Mouse (Mus musculus): ENCODE measurements around the gene Slc39a11. TPM values are rescaled to one million over a fixed set of nuclear protein-coding genes. Genes with fewer than 3 reads are reported as not detected.

Slc39a11 gene
- polyA plus RNA-seq (2014; fragmentation: Nextera tagmentation; extraction: Ambion mirVana), result 17.7 and 17.8 TPM in 2 replicates

- peak; percentile 87 for ATAC-seq (ENCODE audit: low FRiP score)
- WGBS, result under 1% methylated on average over 75 of the region's 91 CpGs
- H3K4me1 ChIP-seq (ENCODE audit: control insufficient read depth, insufficient read depth, low read length), result peaks cover 13% of the 10 kb centered on the region; the same call in 1 of the 2 replicates
- peaks cover 11% of the 10 kb centered on the region for H3K36me3 ChIP-seq (ENCODE audit: control insufficient read depth, insufficient read depth, low read length)
- H3K4me3 ChIP-seq (ENCODE audit: low read depth, low read length), result peak within 1 kb of the TSS; percentile 94
- no peaks in the 10 kb centered on the region for H3K9me3 ChIP-seq (ENCODE audit: control insufficient read depth, low read length)
- DNase-seq (ENCODE audit: low spot score, missing footprints), result peak; percentile 97
- peak within 1 kb of the TSS; percentile 87 for H3K27ac ChIP-seq (ENCODE audit: low read depth, low read length)
- H3K27me3 ChIP-seq (ENCODE audit: control insufficient read depth, insufficient read depth, low read length), result no peaks in the 10 kb centered on the region; the same call in 1 of the 2 replicates
- H3K9ac ChIP-seq (ENCODE audit: low read length), result peak within 1 kb of the TSS; percentile 96
- H3K4me2 ChIP-seq, result peak within 1 kb of the TSS; percentile 69
These were observed at the start of gene Slc39a11 for GRCm38 (mm10) chr11:113649353-113650210. Gene Slc39a11 (minus strand): TSS chr11:113650079.

- Histone ChIP-seq H3K4me3 (ENCODE audit: low read depth, low read length) (no peak overlapping the region), H3K27me3 (ENCODE audit: control insufficient read depth, insufficient read depth, low read length) (no peaks in the 10 kb centered on the region), H3K9me3 (ENCODE audit: control insufficient read depth, low read length) (no peaks in the 10 kb centered on the region), H3K36me3 (ENCODE audit: control insufficient read depth, insufficient read depth, low read length) (peaks cover 11% of the 10 kb centered on the region; the same call in 1 of the 2 replicates), H3K4me2 (no peak overlapping the region), H3K27ac (ENCODE audit: low read depth, low read length) (no peak overlapping the region), H3K4me1 (ENCODE audit: control insufficient read depth, insufficient read depth, low read length) (peaks cover 6% of the 10 kb centered on the region), H3K9ac (ENCODE audit: low read length) (no peak overlapping the region)
- ATAC-seq (ENCODE audit: low FRiP score), result no peak
- WGBS, result 92% methylated on average over 7 of the region's 7 CpGs
- no peak for DNase-seq (ENCODE audit: low spot score, missing footprints)
These were observed 49.8 kb upstream of the Slc39a11 start for GRCm38 (mm10) chr11:113699643-113700042.

GRCm38 (mm10) chr11:113698013-113698545 is 48.2 kb upstream of the Slc39a11 start:
- no peaks in the 10 kb centered on the region for H3K27me3 ChIP-seq (ENCODE audit: control insufficient read depth, insufficient read depth, low read length)
- 68% methylated on average over 12 of the region's 12 CpGs for WGBS
- H3K36me3 ChIP-seq (ENCODE audit: control insufficient read depth, insufficient read depth, low read length), result peaks cover 11% of the 10 kb centered on the region; the same call in 1 of the 2 replicates
- no peak overlapping the region for H3K27ac ChIP-seq (ENCODE audit: low read depth, low read length)
- H3K4me1 ChIP-seq (ENCODE audit: control insufficient read depth, insufficient read depth, low read length), result peaks cover 6% of the 10 kb centered on the region
- no peak overlapping the region for H3K4me2 ChIP-seq
- no peaks in the 10 kb centered on the region for H3K9me3 ChIP-seq (ENCODE audit: control insufficient read depth, low read length)
- DNase-seq (ENCODE audit: low spot score, missing footprints), result no peak
- ATAC-seq (ENCODE audit: low FRiP score), result no peak
- H3K9ac ChIP-seq (ENCODE audit: low read length), result no peak overlapping the region
- no peak overlapping the region for H3K4me3 ChIP-seq (ENCODE audit: low read depth, low read length)

GRCm38 (mm10) chr11:113697571-113697970 is 47.7 kb upstream of the Slc39a11 start:
- peaks cover 6% of the 10 kb centered on the region for H3K4me1 ChIP-seq (ENCODE audit: control insufficient read depth, insufficient read depth, low read length)
- H3K27me3 ChIP-seq (ENCODE audit: control insufficient read depth, insufficient read depth, low read length), result no peaks in the 10 kb centered on the region
- ATAC-seq (ENCODE audit: low FRiP score) (no peak), DNase-seq (ENCODE audit: low spot score, missing footprints) (no peak)
- H3K4me3 ChIP-seq (ENCODE audit: low read depth, low read length), result no peak overlapping the region
- 28% methylated on average over 5 of the region's 5 CpGs for WGBS
- no peak overlapping the region for H3K4me2 ChIP-seq
- no peak overlapping the region for H3K9ac ChIP-seq (ENCODE audit: low read length)
- no peak overlapping the region for H3K27ac ChIP-seq (ENCODE audit: low read depth, low read length)
- H3K36me3 ChIP-seq (ENCODE audit: control insufficient read depth, insufficient read depth, low read length), result peaks cover 11% of the 10 kb centered on the region; the same call in 1 of the 2 replicates
- no peaks in the 10 kb centered on the region for H3K9me3 ChIP-seq (ENCODE audit: control insufficient read depth, low read length)

- Histone ChIP-seq H3K4me1 (ENCODE audit: control insufficient read depth, insufficient read depth, low read length) (peaks cover 2% of the 10 kb centered on the region), H3K27ac (ENCODE audit: low read depth, low read length) (no peak overlapping the region), H3K4me2 (no peak overlapping the region), H3K9me3 (ENCODE audit: control insufficient read depth, low read length) (no peaks in the 10 kb centered on the region), H3K36me3 (ENCODE audit: control insufficient read depth, insufficient read depth, low read length) (peaks cover 18% of the 10 kb centered on the region; the same call in 1 of the 2 replicates), H3K9ac (ENCODE audit: low read length) (no peak overlapping the region), H3K4me3 (ENCODE audit: low read depth, low read length) (no peak overlapping the region), H3K27me3 (ENCODE audit: control insufficient read depth, insufficient read depth, low read length) (no peaks in the 10 kb centered on the region)
- DNase-seq (ENCODE audit: low spot score, missing footprints) (no peak), ATAC-seq (ENCODE audit: low FRiP score) (no peak)
- 66% methylated on average over 3 of the region's 3 CpGs for WGBS
These were observed 42.0 kb upstream of the Slc39a11 start for GRCm38 (mm10) chr11:113691851-113692250.

GRCm38 (mm10) chr11:113691318-113691717 is 41.4 kb upstream of the Slc39a11 start:
- Histone ChIP-seq H3K27ac (ENCODE audit: low read depth, low read length) (no peak overlapping the region), H3K4me3 (ENCODE audit: low read depth, low read length) (no peak overlapping the region), H3K36me3 (ENCODE audit: control insufficient read depth, insufficient read depth, low read length) (peaks cover 18% of the 10 kb centered on the region; the same call in 1 of the 2 replicates), H3K4me2 (no peak overlapping the region), H3K9ac (ENCODE audit: low read length) (no peak overlapping the region), H3K9me3 (ENCODE audit: control insufficient read depth, low read length) (no peaks in the 10 kb centered on the region), H3K27me3 (ENCODE audit: control insufficient read depth, insufficient read depth, low read length) (no peaks in the 10 kb centered on the region), H3K4me1 (ENCODE audit: control insufficient read depth, insufficient read depth, low read length) (peaks cover 7% of the 10 kb centered on the region)
- ATAC-seq (ENCODE audit: low FRiP score) (no peak), DNase-seq (ENCODE audit: low spot score, missing footprints) (no peak)
- WGBS, result 85% methylated on average over 5 of the region's 5 CpGs

- H3K27ac ChIP-seq (ENCODE audit: low read depth, low read length), result no peak overlapping the region
- ATAC-seq (ENCODE audit: low FRiP score) (no peak), DNase-seq (ENCODE audit: low spot score, missing footprints) (no peak)
- H3K9me3 ChIP-seq (ENCODE audit: control insufficient read depth, low read length), result no peaks in the 10 kb centered on the region
- no peak overlapping the region for H3K4me3 ChIP-seq (ENCODE audit: low read depth, low read length)
- no peaks in the 10 kb centered on the region for H3K27me3 ChIP-seq (ENCODE audit: control insufficient read depth, insufficient read depth, low read length)
- H3K36me3 ChIP-seq (ENCODE audit: control insufficient read depth, insufficient read depth, low read length), result peaks cover 17% of the 10 kb centered on the region; the same call in 1 of the 2 replicates
- H3K9ac ChIP-seq (ENCODE audit: low read length), result no peak overlapping the region
- 93% methylated on average over 12 of the region's 12 CpGs for WGBS
- no peak overlapping the region for H3K4me2 ChIP-seq
- H3K4me1 ChIP-seq (ENCODE audit: control insufficient read depth, insufficient read depth, low read length), result peaks cover 9% of the 10 kb centered on the region
These were observed 40.6 kb upstream of the Slc39a11 start for GRCm38 (mm10) chr11:113690506-113690905.

GRCm38 (mm10) chr11:113687031-113687430 is 37.2 kb upstream of the Slc39a11 start:
- DNase-seq (ENCODE audit: low spot score, missing footprints) (peak; percentile 85), ATAC-seq (ENCODE audit: low FRiP score) (peak; percentile 15; the same call in 1 of the 2 replicates)
- H3K4me3 ChIP-seq (ENCODE audit: low read depth, low read length), result no peak overlapping the region
- H3K36me3 ChIP-seq (ENCODE audit: control insufficient read depth, insufficient read depth, low read length), result peaks cover 8% of the 10 kb centered on the region; the same call in 1 of the 2 replicates
- H3K9me3 ChIP-seq (ENCODE audit: control insufficient read depth, low read length), result no peaks in the 10 kb centered on the region
- 44% methylated on average over 2 of the region's 2 CpGs for WGBS
- no peak overlapping the region for H3K4me2 ChIP-seq
- H3K27ac ChIP-seq (ENCODE audit: low read depth, low read length), result peak overlapping the region; percentile 67
- H3K4me1 ChIP-seq (ENCODE audit: control insufficient read depth, insufficient read depth, low read length), result peaks cover 24% of the 10 kb centered on the region
- H3K27me3 ChIP-seq (ENCODE audit: control insufficient read depth, insufficient read depth, low read length), result no peaks in the 10 kb centered on the region
- peak overlapping the region; percentile 2; the same call in 1 of the 2 replicates for H3K9ac ChIP-seq (ENCODE audit: low read length)

Measured in midbrain, embryonic 11.5 days (tissue).